Mouse (Mus musculus) thymus, postnatal 0 days (tissue): Measurements from ENCODE around the gene Aanat. TPM values are rescaled to one million over a fixed set of nuclear protein-coding genes. Genes with fewer than 3 reads are reported as not detected.

ENCODE experiments used
- DNase-seq: peaks from one replicate; pipeline ENCODE4 v3.0.0-alpha.2; 2015; ENCODE audit warnings: low spot score
- polyA plus RNA-seq: library from polyadenylated mRNA; unstranded; fragments of >200 nt; fragmentation: Nextera tagmentation; extraction: Ambion mirVana; gene quantifications from 2 replicates; pipeline ENCODE4 v1.2.1, GENCODE M21; 2015

Gene Aanat
- not detected in 2 replicates for polyA plus RNA-seq

DNA sequence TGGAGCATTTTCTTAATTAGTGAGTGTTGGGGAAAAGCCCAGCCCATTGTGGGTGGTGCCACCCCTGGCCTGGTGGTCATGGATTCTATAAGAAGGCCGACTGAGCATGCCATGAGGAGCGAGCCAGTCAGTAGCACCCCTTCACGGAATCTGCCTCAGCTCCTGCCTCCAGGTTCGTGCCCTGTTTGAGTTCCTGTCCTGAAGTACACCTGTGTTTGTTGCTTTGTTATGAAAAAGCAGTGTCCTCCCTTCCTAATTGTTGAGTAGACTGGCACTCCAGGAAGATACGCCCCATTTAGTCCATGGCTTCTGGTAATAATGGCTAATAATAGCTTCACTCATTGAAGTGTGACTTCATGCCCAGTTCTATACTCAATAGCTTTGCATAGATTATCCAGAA, at the start of gene Aanat:
TSS of gene Aanat (plus strand) at position 123 of the 400 bp plus-strand sequence.
- no peak for DNase-seq

DNA sequence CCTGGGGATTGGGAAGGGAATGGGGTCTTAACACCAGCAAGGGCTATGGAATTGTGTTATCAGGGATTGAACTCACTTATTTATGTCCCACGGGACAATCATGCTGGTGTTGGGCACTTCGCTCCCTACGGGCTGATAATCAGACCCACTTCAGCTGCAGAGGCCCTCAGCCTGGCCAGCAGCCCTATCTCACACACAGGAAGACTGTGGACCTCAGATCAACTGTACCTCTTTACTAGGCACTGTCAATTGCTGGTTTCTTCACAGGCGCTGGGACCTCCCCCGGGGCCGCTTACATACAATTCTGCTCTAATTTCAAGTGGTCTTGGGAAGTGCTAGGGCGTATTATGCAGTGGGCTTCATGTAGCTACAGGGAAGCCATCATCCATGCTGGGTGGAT, 49.5 kb upstream of the Aanat start:
- no peak for DNase-seq

DNA sequence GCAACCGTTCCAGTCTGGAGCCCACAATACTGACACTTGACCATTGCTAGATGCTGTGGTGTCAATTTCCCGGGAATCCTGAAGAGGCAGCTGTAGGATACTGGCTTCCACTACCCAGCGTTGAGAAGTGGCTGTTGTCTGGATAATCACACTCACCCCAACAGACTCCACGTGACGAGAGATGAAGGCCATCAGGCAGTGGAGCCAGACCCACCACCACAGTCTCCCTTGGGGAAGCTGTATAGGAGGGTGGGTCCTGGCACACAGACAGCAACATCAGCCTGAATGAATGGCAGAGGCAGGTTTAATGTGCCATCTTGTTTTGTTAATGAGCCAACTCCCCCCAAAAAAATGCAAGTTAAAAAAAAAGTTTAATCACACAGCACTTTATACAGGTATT, 48.8 kb upstream of the Aanat start:
- DNase-seq, result no peak

DNA sequence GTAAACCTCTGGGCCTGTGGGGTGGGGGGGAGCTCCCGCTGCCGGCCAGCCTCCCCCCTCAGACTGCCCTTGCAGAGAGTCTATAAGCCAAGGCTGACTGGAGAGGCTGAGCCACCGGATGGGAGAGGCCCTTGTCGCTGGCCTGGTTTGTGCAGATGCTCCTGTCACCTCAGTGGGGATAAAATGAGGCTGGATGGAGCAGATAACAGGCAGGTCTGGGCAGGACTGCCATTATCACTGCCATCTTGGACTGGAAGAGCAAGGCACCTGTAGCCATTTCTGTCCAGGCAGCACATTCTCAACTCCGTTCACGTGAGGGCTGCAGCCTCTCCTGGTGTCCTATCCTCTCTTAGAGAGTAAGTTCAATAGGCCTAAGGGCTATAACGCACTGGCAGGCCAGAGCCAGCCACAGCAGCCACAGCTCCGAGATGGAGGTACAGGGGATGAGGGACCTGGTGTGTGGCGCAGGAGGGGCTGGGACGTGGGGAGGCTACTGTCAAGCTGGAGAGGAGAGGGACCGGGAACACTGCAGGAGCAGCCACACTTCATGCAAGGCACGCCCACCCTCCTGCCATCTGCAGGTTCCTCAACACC, 48.0 kb upstream of the Aanat start:
- no peak for DNase-seq

DNA sequence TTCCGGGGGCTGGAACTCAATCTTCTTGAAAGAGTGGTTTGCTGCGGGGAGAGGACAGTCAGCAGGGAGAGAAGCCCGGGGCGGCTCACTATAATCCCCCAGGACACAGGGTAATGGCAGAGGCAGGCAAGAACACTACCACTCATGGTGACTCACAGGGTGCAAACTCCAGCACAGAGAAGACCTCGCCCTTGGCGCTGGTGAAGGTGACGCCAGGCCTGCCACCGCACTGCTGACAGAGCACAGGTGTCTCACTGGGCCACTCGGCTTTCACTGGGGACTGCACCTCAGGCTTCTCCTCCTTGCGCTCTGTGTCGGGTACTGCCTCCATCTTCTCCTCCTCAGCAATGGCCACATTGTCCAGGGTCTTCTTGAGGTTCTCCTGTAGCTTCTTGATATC, 45.0 kb upstream of the Aanat start:
- no peak for DNase-seq

DNA sequence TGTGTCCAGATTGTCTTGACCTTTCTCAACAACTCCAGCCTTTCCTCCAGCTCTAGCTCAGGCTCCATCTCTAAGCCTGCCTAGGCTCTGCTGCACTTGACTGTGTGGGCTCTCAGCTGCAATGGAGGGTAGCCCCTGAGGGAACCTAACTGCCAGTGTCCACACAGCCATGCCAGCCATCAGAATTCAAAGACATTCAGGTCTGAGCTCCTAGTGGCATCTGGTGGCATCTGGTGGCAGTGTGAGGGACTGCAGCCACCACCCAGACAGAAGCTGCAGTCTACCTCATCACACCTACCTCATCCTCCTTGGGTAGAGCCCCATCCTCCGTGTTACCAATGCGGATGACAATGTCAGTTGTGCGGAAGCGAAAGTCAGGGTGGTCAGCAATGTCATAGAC, 43.1 kb upstream of the Aanat start:
- DNase-seq, result peak; percentile 36

DNA sequence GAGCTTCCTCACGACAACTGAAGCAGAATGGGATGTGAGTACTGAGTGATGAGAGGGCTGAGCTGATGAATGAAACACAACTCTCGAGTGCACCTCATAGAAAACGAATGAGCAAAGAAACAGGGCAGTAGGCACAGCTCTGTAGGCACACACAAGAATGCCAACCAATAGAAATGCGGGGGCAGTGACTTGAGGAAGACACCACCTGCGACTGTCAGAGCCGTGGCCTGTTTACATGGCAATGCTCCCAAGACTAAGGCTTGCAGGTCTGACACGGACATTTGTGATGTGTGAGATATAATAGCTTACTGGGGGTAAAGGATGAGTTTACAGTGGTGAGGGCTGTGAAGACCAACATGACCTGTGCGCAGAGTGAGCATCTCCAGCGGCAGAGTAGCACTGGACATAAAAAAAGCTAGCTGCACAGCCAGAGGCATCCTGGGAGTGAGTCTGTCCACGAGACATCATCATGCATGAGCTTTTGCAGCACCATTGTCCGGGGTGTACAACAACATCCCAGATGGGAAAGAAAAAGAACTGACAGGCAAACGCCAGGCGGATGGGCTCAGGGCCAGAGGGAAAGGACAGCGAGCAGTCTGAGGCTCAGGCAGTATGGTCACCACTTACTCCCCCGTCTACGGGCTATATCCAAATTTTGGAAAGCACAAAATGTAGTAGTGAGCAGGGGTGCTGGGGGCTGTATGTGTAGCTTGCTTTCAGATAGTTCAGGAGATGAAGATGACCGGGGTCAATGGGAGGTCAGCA, 38.8 kb upstream of the Aanat start:
- DNase-seq, result no peak

DNA sequence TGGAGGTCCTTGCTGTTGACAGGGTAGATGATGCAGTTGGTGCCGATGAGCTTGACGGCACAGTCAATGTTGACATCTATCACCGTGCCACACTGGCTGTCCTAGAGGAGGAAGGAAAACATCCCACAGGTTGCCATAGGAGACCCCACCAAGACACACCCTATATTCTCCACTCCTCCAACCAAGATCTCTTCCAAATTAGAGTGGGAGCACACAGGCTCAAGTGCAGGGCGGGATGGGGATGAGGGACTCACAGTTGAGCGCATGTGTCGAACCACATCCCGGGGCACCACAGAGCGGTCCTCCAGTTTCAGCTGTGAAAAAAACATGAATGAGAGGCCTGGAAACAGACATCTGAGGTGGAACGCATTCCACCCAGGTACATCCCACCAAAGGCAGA, 37.5 kb upstream of the Aanat start:
- no peak for DNase-seq

DNA sequence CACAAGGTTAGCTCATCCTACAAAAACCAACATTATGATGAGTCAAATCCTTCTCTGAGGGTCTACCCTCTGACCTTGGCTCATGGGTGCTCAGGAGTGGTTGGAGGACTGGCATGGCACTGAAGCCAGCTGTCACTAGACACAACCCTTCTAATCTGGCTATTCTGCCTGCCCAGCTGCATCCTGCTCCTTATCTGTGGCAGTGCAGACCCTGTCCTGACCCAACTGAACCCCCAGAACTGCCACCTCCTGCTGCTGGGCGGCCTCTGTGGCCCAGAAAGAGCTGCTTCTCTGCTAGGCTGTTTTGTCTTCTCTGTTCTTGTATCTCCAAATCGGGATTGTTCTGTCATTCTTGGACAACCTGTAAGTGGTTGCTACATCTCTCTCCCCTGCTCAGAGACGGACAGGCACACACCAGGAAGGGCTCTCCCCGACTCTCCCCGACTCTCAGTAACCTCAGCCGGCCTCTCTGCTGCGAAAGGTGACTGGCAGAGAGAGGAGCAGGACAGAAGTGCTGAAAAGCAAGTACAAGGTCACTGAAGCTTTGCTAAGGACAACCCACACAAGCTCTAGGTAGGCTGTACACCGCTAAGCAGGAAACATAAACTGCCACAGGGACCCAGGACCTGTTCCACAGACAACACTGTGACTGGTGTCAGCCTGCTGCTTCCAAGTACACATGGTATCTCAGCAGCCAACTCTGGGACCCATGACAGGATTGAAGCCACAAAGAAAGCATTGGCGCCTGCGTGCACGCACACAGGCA, 36.8 kb upstream of the Aanat start:
- DNase-seq, result no peak

DNA sequence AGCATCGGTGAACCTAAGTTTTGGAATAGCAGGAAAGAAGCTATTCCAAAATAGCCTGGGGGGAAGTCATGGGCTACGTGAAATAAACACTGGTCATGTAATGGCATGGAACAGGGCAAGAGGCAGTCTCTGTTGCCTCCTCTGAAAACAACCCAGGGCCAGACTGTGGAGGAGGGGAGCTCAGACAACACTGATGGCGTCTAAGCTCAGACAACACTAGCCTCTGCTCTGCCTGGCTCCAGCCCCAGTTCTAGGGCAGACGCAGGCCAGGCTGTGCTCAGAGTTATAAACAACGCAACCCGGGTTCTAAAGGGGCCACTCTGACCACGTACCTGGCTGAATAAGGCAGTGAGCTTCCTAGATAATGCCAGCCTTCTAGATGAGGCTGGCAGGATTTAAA, 35.5 kb upstream of the Aanat start:
- no peak for DNase-seq

DNA sequence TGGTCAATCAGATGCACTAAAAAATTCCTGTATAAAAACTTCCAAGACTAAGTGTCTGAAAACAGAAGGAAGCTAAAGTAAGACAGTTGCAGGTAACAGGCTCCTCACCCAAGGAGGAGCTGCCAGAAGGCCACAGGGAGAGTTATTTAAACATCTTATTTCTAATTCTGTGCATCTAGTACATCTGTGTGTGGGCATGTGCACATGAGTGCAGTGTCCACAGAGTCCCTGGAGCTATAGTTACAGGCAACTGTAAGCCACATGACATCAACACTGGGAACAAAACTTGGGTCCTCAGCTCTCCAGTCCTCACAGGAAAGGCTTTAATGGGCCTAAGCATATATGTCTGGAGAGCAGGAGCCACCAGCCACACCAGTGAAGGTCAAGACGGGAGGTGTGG, 34.0 kb upstream of the Aanat start:
- no peak for DNase-seq

DNA sequence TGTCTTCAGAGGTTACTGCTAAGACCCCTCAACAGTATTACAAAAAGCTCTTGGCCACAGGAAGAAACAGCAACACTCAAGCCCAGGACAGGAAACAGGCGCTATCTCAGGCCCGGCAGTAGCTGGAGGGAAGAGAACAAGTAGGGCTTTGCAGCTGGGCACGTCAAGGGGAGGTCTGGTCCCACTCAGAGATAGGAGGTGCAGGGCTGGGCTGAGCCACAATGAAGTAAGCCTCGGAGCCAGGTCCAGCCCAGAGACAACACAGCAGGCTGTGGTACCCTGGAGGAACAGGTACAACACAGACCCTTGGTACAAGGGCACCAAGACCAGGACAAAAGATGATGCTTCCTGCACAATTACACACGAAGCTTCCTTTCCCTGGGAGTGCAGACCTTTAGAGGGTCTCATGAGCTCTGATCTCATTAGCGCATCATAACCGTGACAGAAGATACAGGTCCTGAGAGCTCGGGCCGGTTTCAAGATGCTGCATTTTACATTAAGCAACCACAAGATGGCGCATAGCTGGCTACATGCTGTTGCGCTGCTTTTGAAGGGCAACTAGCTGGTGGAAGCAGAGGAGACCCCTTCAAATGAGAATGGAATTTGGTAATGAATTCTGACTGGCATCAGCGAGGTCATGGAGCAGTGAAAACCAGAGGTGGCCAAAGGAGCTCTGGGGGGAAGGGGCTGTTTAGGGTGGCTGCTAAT, 31.9 kb upstream of the Aanat start:
- peak; percentile 66 for DNase-seq

DNA sequence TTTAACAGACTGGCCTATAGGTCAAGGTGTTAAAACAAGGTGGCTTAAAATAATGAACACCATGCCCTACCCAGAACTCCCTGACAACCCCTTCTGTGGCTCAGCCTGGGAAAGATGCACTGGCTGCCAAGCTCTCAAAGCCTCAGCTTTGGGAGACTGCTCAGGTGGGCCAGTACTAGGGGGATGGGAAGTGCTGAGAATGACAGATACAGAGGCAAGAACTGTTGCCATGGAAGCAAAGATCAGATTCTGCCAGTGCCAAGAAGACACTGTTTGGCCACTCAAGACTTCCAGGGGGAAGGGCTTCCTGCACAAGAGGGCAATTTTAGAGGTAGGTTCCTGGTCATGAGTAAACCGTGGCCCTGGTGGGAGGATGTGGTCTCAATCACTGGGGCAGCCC, 30.7 kb upstream of the Aanat start:
- no peak for DNase-seq

DNA sequence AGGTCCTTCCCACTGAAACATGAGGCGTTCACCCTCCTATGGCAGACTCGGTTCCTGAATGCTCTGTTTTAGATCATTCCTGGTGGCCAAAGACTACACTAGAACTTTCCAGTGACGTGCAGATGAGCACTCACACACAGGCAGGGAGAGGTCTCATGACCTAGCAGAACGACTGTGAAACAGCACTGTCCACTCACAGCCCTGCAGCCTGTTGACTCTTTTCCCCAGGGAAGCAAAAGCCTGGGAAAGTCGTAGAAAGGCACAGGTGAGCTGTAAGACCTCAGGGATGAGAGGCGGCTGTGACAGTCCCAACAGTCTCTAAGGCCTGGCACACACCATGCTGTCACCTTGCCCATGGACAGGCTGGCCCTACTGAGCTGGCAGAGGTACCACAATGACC, 29.9 kb upstream of the Aanat start:
- DNase-seq, result no peak

DNA sequence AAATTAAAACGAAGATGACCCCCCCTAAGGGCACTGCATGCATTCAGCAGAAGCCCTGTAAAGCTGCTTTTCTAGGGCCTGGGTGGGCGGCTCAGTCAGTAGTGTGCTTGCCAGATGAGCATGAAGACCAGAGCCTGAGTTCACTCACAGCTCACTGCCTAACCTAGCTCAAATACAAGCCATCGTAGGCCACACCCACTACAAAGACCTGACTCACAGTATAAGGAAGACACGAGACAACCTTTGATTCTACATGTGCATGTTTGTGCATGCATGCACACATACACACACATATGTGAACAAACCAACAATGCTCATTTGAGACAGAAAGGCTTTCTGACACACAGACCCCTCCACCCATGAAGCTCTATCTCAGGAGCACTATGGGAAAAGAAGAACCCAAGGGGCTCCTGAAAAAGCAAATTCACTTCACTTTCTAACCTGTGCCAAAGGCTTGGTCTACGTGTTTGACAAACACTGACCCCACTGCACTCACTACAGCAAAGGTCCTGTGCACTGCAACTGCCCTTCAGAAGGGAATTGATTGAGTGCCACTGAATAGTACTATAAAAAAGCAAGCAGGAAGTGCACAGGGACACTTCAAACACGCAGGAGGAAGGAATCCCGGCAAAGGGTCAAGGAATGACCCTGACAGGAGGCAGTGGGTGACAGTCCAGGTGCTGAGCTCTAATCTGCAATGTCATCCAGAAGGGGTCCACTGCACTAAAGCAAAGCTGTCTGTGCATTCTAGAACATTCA, 20.8 kb upstream of the Aanat start:
- DNase-seq, result no peak

DNA sequence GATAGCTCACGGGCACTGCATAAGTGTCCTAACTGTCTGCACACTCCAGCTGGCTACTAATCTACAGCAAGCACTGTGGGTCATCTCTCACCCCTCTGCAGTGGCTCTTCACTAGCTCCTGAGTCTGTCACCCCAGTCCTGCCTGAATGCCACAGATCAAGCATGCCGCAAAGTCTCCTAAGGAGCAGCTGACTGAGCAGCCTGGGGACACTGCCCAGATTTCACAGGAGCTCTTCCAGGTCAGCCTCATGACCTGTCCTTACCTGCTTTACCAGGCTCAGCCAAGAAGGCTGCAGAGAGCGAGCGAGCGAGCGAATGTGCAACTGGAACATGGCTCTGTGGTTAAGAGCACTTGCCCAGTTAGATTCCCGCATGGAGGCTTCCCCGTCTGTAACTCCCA, 18.7 kb upstream of the Aanat start:
- DNase-seq, result no peak

DNA sequence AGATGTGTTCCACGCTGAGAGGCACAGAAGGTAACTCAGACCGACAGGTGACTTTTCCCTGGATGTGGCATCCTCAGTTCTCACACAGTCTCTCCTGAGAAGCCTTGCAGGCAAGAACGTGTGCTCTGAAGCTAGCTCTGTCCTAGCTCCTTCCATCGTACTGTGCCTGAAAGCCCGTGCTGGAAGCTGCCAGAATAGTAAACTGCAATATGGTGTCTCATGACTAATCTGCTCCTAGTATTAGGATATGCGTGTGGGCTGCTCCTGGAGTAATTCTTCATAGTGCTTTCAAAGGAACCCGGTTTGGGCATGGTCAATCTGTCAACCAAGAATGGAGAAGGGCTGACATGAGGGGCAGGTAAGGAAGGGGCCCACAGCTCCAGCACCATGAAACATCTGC, 15.4 kb upstream of the Aanat start:
- DNase-seq, result no peak

DNA sequence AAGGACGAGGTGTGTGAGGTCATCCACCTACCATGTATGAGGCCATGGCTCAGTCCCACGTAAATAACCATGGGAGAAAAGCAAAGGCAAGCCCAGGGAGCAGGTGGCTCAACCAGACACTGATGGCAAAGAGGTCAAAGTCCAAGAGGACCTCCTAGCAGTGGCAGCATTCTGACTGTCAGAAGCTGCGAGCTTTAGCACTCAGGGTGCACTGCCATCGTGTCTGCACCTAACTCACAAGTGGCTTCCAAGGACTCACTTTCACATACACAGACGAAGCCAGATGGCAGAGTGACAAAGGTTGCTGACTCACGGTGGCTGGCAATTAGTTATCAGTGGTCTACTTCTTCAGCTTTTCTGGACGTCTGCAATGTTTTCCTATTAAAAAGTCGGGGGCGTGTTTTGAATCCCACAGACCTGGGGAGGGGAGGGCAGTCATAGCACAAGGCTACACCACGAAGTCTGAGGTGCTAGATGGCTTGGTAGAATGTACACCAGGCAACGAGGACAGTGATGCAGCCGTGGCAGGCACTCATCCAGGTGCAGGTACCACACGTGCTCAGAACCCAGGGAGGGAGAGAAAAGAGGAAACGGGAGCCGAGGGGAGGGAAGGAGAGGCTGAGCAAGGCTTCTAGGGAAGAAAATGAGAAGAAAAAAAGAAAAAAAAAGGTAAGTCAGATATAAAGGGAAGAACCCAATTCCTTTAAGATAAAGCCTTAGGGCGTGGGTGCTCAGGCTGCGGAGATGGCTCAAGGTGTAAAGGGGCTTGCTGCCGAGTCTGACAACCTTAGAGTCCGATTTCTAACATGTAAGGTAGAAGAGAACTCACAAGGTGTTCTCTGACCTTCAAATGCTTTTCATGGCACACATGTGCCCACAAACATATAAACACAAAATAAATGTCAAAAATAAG, 14.2 kb upstream of the Aanat start:
- DNase-seq, result no peak

DNA sequence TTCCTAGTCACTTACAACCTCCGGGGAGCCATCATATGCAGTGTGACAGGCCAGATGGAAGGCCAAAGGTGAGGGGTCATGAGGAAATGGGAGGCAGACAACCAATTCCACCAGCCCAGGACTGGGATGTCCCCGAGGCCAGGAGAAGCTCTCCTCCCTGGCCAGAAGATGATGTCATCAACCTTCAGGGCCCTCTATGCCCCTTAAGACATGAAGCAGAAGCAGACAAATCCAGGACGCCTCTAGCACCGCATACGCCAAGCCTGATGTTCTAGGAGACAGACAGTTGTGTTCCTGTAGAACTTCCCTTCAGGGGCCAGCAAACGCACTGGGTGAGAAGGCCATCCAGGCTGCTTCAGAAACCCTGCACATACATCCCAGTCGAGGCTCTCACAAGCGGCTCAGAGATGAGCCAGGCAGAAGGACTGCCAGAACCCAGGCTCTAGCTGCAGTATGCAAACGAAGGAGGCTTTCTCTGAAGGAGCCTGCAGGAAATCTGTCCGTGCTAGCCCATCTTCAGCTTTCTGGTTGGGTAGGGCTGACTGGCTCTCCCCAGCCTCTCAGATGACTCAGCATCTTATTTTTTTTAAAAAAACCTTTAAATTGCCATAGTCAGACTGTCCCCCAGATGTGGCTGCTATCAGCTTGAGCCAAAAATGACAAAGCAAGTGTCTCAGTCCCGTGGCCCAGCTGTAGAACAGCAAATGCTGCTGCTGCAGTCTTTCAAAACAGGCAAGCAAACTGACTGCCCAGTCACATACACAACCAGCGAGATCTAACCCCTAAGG, 13.3 kb upstream of the Aanat start:
- DNase-seq, result no peak
